Mouse (Mus musculus) ES-Bruce4 (cell line): Measurements from ENCODE around the gene Arhgap9. TPM values are rescaled to one million over a fixed set of nuclear protein-coding genes. Genes with fewer than 3 reads are reported as not detected.
"Not testable (repeated sequence)": the region's sequence is repeated elsewhere in the genome, so short reads cannot be mapped to it uniquely, and the experiment has no call there.

Experiments
- H3K27ac ChIP-seq: 2 replicates; pipeline ENCODE4 v1.5.1; 2012; ENCODE audit warnings: low read length, inconsistent platforms; ENCODE audit not compliant: insufficient read depth
- H3K27me3 ChIP-seq: 2 replicates; pipeline ENCODE4 v1.6.1; 2012; ENCODE audit warnings: mild to moderate bottlenecking, low read length, inconsistent platforms; ENCODE audit not compliant: control insufficient read depth, poor library complexity, insufficient read depth, severe bottlenecking
- H3K36me3 ChIP-seq: 2 replicates; pipeline ENCODE4 v1.6.1; 2012; ENCODE audit warnings: inconsistent platforms, mild to moderate bottlenecking, low read length, moderate library complexity; ENCODE audit not compliant: control insufficient read depth, poor library complexity, insufficient read depth, severe bottlenecking
- H3K4me1 ChIP-seq: one replicate; pipeline ENCODE4 v1.8.1; 2011; ENCODE audit warnings: low read length; ENCODE audit not compliant: control insufficient read depth, insufficient read depth
- H3K4me3 ChIP-seq: 2 replicates; pipeline ENCODE4 v1.5.1; 2011; ENCODE audit warnings: low read depth, mild to moderate bottlenecking, low read length
- H3K9ac ChIP-seq: 2 replicates; pipeline ENCODE4 v1.6.1; 2012; ENCODE audit warnings: low read depth, mild to moderate bottlenecking, inconsistent platforms; ENCODE audit not compliant: poor library complexity, severe bottlenecking
- H3K9me3 ChIP-seq: replicated peaks from 2 replicates; pipeline ENCODE4 v1.6.1; 2012; ENCODE audit warnings: mild to moderate bottlenecking, low read length, inconsistent platforms; ENCODE audit not compliant: control insufficient read depth, poor library complexity, insufficient read depth, severe bottlenecking
- CTCF ChIP-seq: IDR thresholded peaks from one replicate; pipeline ENCODE4 v1.8.1; 2011; ENCODE audit warnings: low read depth, low read length
- EP300 ChIP-seq: IDR thresholded peaks from 2 replicates; pipeline ENCODE4 v1.6.1; 2011; ENCODE audit warnings: low read depth, low read length; ENCODE audit not compliant: insufficient read depth
- POLR2A ChIP-seq: IDR thresholded peaks from one replicate; pipeline ENCODE4 v1.8.1; 2011; ENCODE audit warnings: low read length; ENCODE audit not compliant: insufficient read depth
- polyA plus RNA-seq: library from polyadenylated mRNA; stranded (reverse); fragments of >200 nt; gene quantifications from 2 replicates; pipeline ENCODE4 v1.2.4, GENCODE M21; 2011; ENCODE audit warnings: low read depth; ENCODE audit not compliant: missing spikeins, insufficient read depth, insufficient read length

Arhgap9 gene
- polyA plus RNA-seq, 1 experiment = 8.5 TPM

- H3K27me3 ChIP-seq = no peaks in the 10 kb centered on the region
- no peak overlapping the region for H3K4me3 ChIP-seq
- peaks cover 59% of the 10 kb centered on the region for H3K36me3 ChIP-seq
- no peak overlapping the region for H3K9ac ChIP-seq
- no peak overlapping the region for H3K27ac ChIP-seq
- no peaks in the 10 kb centered on the region for H3K4me1 ChIP-seq
- no peak for TF ChIP-seq POLR2A
- peaks cover 12% of the 10 kb centered on the region for H3K9me3 ChIP-seq
Observed at GRCm38 (mm10) chr10:127295986-127296794, 25.6 kb upstream of the Arhgap9 start.

- Histone ChIP-seq H3K27me3 (no peaks in the 10 kb centered on the region), H3K27ac (no peak overlapping the region), H3K4me3 (no peak overlapping the region), H3K4me1 (no peaks in the 10 kb centered on the region), H3K9me3 (peaks cover 12% of the 10 kb centered on the region), H3K36me3 (peaks cover 67% of the 10 kb centered on the region), H3K9ac (no peak overlapping the region)
- TF ChIP-seq CTCF = no peak
- no peak for TF ChIP-seq EP300
- no peak for TF ChIP-seq POLR2A
Observed at GRCm38 (mm10) chr10:127297015-127297871, 24.5 kb upstream of the Arhgap9 start.

GRCm38 (mm10) chr10:127300361-127300760 lies 21.4 kb upstream of the Arhgap9 start:
- Histone ChIP-seq H3K9me3 (peaks cover 10% of the 10 kb centered on the region), H3K27me3 (no peaks in the 10 kb centered on the region), H3K27ac (no peak overlapping the region), H3K4me3 (no peak overlapping the region), H3K9ac (no peak overlapping the region), H3K4me1 (no peaks in the 10 kb centered on the region), H3K36me3 (peaks cover 72% of the 10 kb centered on the region)
- TF ChIP-seq EP300 = no peak
- TF ChIP-seq CTCF = no peak
- TF ChIP-seq POLR2A = no peak

- no peaks in the 10 kb centered on the region for H3K9me3 ChIP-seq
- no peak overlapping the region for H3K27ac ChIP-seq
- no peak overlapping the region for H3K4me3 ChIP-seq
- H3K36me3 ChIP-seq = peaks cover 71% of the 10 kb centered on the region
- no peak for TF ChIP-seq EP300
- TF ChIP-seq CTCF = no peak
- TF ChIP-seq POLR2A = no peak
- no peaks in the 10 kb centered on the region for H3K27me3 ChIP-seq
- H3K4me1 ChIP-seq = no peaks in the 10 kb centered on the region
- no peak overlapping the region for H3K9ac ChIP-seq
Observed at GRCm38 (mm10) chr10:127303136-127303535, 18.6 kb upstream of the Arhgap9 start.

- H3K9me3 ChIP-seq, H3K4me1 ChIP-seq, H3K9ac ChIP-seq, H3K4me3 ChIP-seq, H3K27ac ChIP-seq, H3K27me3 ChIP-seq: not testable (repeated sequence)
- peaks cover 44% of the 10 kb centered on the region for H3K36me3 ChIP-seq
Observed at GRCm38 (mm10) chr10:127309167-127309566, 12.6 kb upstream of the Arhgap9 start.
